Mouse (Mus musculus): ENCODE measurements around the gene Kcnj12.

GRCm38 (mm10) chr11:60990428-60990827, 31.9 kb upstream of the Kcnj12 start:
- TF ChIP-seq CTCF (IDR thresholded peaks at IDR 0.05; ENCODE audit: borderline replicate concordance, extremely low read depth, insufficient read depth, insufficient read length) (no peak), POLR2A (IDR thresholded peaks at IDR 0.05; ENCODE audit: borderline replicate concordance, extremely low read depth, insufficient read depth, insufficient read length, poor library complexity, severe bottlenecking) (no peak)

Measured in brain, embryonic 14.5 days (tissue).